Mouse (Mus musculus) embryo, embryonic 10 days (tissue): Measurements from ENCODE around the gene Grik3.

Experiments
- DNase-seq: peaks from one replicate; pipeline ENCODE4 v3.0.0-alpha.2; 2015; ENCODE audit warnings: low spot score

The Grik3 gene

GRCm38 (mm10) chr4:125544947-125545767 lies 54.7 kb downstream of the Grik3 start:
- DNase-seq: peak; percentile 45

DNA sequence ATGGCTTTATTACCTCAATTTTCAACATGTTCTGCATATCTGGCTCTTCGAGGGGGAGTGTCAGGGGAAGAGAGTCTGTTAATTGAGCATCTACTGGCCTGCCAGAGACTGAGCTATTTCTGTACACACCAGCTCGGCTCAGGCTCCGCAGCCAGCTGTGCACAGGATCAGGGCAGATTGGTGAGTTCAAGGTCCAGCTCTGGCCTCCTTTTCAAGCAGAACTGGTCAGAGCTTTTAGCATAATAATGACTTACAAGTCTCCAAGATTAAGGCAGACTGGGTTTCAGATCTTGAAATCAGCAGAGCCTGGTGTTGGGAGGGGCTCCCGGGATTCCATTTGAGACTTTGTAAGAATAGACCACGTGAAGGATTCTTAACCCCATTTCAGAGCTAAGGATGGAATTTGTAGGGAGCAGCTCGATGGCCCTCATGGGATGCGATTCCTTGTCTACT lies 55.3 kb downstream of the Grik3 start:
- no peak for DNase-seq

- DNase-seq: no peak
Observed at GRCm38 (mm10) chr4:125548190-125548589, 57.7 kb downstream of the Grik3 start.

DNA sequence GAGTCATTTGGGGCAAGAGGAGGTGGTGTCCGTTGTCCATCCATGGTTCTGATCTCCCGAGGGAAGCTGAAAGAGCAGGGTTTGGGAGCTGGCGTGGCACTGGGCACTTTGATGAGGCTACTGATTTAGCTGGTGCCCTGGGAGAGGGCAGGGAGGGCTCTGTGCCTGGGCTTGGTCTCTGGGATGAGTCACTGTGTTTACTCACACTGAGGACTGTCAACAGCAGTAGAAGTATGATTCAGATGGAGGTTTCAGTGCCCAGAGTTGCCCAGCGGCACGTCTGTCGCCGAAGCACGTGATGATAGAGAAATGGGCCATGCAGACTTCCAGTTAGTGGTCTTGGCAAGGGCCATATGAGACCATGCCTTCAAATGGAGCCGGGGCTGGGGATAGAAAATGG lies 63.3 kb downstream of the Grik3 start:
- DNase-seq: no peak

- DNase-seq: no peak
Observed at GRCm38 (mm10) chr4:125556405-125557308, 66.2 kb downstream of the Grik3 start.

GRCm38 (mm10) chr4:125559564-125559963 lies 69.1 kb downstream of the Grik3 start:
- no peak for DNase-seq

DNA sequence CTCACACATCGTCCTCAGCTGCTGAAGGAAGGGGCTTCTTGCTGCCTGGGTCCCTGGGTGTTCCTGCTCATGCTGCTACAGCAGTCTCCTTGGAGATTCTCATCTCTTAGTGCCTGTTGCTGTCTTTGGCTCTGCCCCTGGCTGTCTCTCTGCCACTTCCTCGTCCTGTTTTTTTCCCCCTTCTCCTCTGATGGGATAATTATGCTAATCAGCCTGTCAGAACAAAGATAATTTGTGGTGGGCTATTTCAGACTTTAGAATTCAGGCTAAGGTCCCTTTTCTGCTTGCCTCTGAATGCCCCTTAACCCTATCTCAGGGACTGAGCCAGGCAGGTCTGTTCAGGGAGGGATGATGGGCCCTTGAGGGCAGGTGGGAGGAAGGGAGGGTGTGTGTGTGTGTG lies 70.3 kb downstream of the Grik3 start:
- no peak for DNase-seq

DNA sequence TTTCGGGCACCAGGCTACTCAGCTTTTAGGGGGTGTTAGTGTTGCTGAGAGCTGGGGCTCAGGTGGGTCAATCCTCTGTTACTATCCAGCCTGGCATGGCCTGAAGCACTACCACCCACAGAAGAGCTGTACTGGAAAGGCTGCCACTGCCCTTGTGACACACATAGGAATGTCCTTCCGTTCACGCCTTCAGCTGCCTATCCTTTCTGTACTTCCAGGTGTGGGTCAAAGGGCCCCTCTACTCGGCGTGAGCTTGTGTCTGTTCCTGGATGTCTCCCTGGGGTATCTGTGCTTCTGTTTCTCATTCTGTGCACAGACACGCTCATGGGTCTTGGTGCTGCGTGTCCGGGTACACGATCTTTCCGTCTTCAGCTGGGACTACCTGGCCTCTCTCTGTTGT lies 73.1 kb downstream of the Grik3 start:
- no peak for DNase-seq

- peak; percentile 39 for DNase-seq
Observed at GRCm38 (mm10) chr4:125564008-125564710, 73.7 kb downstream of the Grik3 start.

- no peak for DNase-seq
Observed at GRCm38 (mm10) chr4:125565711-125566439, 75.4 kb downstream of the Grik3 start.

GRCm38 (mm10) chr4:125568210-125568609 lies 77.7 kb downstream of the Grik3 start:
- DNase-seq: no peak

DNA sequence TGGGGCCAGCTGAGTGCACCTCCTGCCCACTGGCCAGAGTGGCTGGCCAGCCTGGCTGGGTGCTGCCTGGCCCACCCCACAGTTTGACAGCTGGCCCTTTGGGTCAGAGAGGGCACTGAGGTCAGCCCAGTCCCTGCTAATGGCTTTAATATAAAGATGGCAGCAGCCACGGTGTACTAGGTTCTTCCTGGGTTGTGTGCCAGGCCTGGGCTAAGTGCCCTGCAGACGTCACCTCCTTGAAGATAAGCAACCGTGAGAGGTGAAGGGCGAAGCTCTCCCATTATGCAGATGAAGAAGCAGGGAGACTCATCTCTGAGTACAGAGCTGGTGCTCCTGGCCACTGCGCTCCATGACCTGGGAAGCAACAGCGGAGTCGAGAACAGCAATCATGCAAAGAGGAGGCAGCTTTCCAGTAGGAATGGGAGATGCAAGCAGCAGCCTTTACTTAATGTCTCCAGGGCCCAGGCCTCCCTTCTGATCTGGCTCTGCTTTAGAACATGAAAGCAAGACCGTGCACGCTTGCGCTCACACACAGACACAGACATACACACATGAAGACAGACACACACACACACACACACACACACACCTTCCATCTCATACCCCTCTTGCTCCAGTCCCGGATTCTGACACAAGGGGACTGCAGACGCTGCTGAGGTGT lies 81.3 kb downstream of the Grik3 start:
- DNase-seq: no peak

DNA sequence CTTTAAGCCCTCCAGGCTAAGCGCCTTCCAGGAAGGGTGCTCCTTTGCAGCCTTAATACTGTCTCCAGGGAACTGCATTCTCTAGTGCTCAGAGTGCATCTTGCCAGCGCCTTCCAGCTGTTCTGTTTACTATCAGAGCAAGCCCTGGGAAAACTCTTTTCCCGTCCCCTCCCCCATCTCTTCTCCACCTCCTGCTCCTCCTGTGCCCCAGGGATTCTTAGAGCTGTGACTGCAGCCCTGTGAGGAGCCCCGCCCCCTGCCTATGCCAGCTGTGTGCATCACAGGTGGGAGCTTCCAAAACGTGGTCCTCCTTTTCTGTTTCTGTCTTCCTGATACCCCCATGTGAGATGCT lies 81.8 kb downstream of the Grik3 start:
- no peak for DNase-seq

GRCm38 (mm10) chr4:125573000-125573399 lies 82.5 kb downstream of the Grik3 start:
- peak; percentile 48 for DNase-seq

DNA sequence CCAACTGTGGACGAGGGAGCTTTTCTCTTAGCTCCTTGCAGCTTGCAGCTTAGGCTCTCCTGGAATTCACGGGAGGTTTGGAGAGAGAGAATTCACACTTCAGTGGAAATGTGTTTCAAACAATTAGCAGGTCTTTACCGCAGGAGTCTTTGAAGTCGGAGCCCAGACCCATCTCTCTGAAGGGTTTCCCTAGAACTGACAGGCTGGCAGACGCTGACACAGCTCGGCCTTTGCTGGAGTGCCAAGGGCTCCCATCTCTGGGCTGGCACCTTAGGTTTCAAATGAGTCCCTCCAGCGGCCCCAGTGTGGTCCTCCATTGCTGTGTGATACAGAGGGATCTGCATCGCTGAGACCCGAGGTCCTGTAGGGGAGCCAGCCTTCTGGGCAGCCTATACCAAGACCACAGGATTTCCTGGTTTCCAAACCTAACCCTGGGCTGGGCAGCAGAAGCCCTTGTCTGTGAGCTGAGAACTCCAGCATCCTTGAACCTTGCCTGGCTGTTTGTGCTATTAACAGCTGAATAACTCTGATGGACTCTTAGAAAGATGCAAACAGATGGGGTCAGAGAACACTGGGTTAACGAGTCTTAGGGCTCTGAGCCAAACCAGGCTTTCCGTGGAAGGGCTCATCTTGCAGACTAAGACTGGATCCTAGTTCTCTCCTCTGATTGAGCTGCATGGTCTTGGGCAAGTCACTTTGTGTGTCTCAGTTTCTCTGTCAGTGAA lies 83.6 kb downstream of the Grik3 start:
- DNase-seq: no peak

DNA sequence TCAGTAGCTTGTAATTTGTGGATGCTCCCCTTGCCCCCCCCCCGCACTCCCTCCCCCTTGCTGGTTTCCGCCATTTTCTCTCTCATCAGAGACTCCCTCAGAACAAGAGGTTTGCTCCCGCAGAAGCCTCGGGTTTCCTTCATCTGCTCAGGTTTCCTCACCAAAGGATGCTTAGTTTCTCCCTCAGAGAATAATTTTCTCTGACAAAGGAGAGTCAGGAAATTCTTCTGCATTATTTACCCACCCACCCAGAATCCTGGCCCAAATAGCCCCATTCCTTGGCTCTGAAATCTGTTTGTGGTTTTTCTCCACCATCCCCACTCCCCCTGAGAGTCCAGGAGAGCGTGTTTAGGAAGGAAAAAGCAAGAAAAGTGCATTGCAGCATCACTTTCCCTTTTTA lies 89.8 kb downstream of the Grik3 start:
- DNase-seq: no peak

DNA sequence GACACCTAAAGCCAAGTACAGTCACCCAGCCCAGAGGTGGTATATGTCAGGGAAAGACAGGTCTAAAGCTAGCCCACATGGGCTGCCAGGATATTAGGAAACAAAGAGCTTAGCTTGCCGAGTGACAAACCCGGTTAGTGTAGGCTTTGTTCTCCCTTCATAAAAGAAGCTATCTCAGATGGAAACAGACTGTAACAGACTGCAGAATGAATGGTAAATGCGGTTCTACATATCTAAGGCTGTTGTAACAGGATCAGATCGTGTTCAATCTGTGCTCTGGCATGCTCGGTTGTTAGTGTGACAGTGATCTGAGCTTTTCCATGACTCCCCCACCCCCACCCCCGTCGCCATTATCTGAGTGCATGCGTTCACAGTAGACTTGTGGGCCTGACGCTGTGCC lies 92.8 kb downstream of the Grik3 start:
- no peak for DNase-seq

- DNase-seq: no peak
Observed at GRCm38 (mm10) chr4:125583935-125584334, 93.4 kb downstream of the Grik3 start.

- DNase-seq: no peak
Observed at GRCm38 (mm10) chr4:125584676-125585075, 94.2 kb downstream of the Grik3 start.

- DNase-seq: no peak
Observed at GRCm38 (mm10) chr4:125587577-125587976, 97.1 kb downstream of the Grik3 start.
